Mouse (Mus musculus): ENCODE measurements around the gene Gpr61. TPM values are rescaled to one million over a fixed set of nuclear protein-coding genes. Genes with fewer than 3 reads are reported as not detected.
A peak's percentile ranks its signal among the peaks of the same experiment; 100 is the strongest.

The Gpr61 gene
- total and polyA plus RNA-seq, 3 experiments: 0.27 TPM; not detected in 2

- peak; percentile 70 for TF ChIP-seq SIN3A (IDR thresholded peaks at IDR 0.05; ENCODE audit: low read length)
- TF ChIP-seq MAX (IDR thresholded peaks at IDR 0.05; ENCODE audit: low read length): peak; percentile 80
- TF ChIP-seq ZKSCAN1 (IDR thresholded peaks at IDR 0.05; ENCODE audit: borderline replicate concordance, low read depth, low read length): no peak
- no peak for TF ChIP-seq ZC3H11A (IDR thresholded peaks at IDR 0.05; ENCODE audit: low read depth, low read length)
- no peak for TF ChIP-seq RCOR1 (conservative IDR thresholded peaks at IDR 0.05; ENCODE audit: low read depth, low read length)
- peak; percentile 96 for TF ChIP-seq NELFE (IDR thresholded peaks at IDR 0.05; ENCODE audit: low read depth, low read length)
- no peak for TF ChIP-seq CHD2 (IDR thresholded peaks at IDR 0.05; ENCODE audit: low read length)
- TF ChIP-seq BHLHE40 (IDR thresholded peaks at IDR 0.05; ENCODE audit: low read depth, low read length): no peak
- 0 out of 2 replicates have a peak, but pooled peaks have one; percentile 62 for TF ChIP-seq KAT2A (IDR thresholded peaks at IDR 0.05; ENCODE audit: insufficient replicate concordance, low read length)
- TF ChIP-seq ZMIZ1 (IDR thresholded peaks at IDR 0.05; ENCODE audit: low read depth, low read length): peak; percentile 81
- TF ChIP-seq POLR2AphosphoS2 (IDR thresholded peaks at IDR 0.05; ENCODE audit: low read depth, low read length): peak; percentile 93
- no peak; the same call in 1 of the 2 replicates for TF ChIP-seq ETS1 (conservative IDR thresholded peaks at IDR 0.05; ENCODE audit: low read depth, low read length)
- TF ChIP-seq MYC (IDR thresholded peaks at IDR 0.05; ENCODE audit: low read depth, low read length): peak; percentile 67; the same call in 1 of the 2 replicates
- TF ChIP-seq POLR2A (IDR thresholded peaks at IDR 0.05; ENCODE audit: low read depth, low read length): peak; percentile 99
- TF ChIP-seq HCFC1 (IDR thresholded peaks at IDR 0.05; ENCODE audit: low read depth, low read length): peak; percentile 81
- no peak for TF ChIP-seq PAX5 (IDR thresholded peaks at IDR 0.05; ENCODE audit: low read length)
- TF ChIP-seq TBP (conservative IDR thresholded peaks at IDR 0.05; ENCODE audit: low read depth, low read length): peak; percentile 94
- TF ChIP-seq NRF1 (IDR thresholded peaks at IDR 0.05; ENCODE audit: low read depth, low read length): no peak
Observed at GRCm38 (mm10) chr3:108145534-108146445, 8.9 kb downstream of the Gpr61 start, which contains the start of gene Gnai3 (continued).

- Histone ChIP-seq H3K27ac (ENCODE audit: insufficient read depth, low read depth) (no peak overlapping the region), H3K4me3 (replicated peaks in 1 of 3; ENCODE audit: low read depth in 2 of 3, low read length in 2 of 3, poor library complexity in 1 of 3) (no peak overlapping the region), H3K79me2 (replicated peaks; ENCODE audit: control insufficient read depth, extremely low read depth, insufficient read depth, poor library complexity, severe bottlenecking) (peaks cover 58% of the 10 kb centered on the region), H3K4me1 (ENCODE audit: control insufficient read depth in 1 of 2, insufficient read depth in 2 of 2) (peaks cover 0 to 16% of the 10 kb centered on the region in 2 experiments; a peak in 2 of 4 replicates), H3K36me3 (replicated peaks in 1 of 2; ENCODE audit: control insufficient read depth in 1 of 2, insufficient read depth in 1 of 2, low read length in 1 of 2) (peaks cover 8 to 54% of the 10 kb centered on the region in 2 experiments), H3K4me2 (ENCODE audit: insufficient read depth, low read depth, poor library complexity, severe bottlenecking) (no peak overlapping the region), H3K27me3 (replicated peaks) (no peaks in the 10 kb centered on the region), H3K9me3 (replicated peaks; ENCODE audit: low read length) (no peaks in the 10 kb centered on the region), H3K9ac (ENCODE audit: insufficient read depth, low read depth) (no peak overlapping the region)
- DNase-seq (ENCODE audit: extremely low read depth): no peak
- TF ChIP-seq TCF12 (IDR thresholded peaks at IDR 0.05; ENCODE audit: low read depth, low read length) (no peak), UBTF (IDR thresholded peaks at IDR 0.05; ENCODE audit: low read depth, low read length) (no peak), ETS1 (conservative IDR thresholded peaks at IDR 0.05; ENCODE audit: low read depth, low read length) (no peak), ZNF384 (IDR thresholded peaks at IDR 0.05; ENCODE audit: low read depth, low read length) (no peak), E2F4 (IDR thresholded peaks at IDR 0.05; ENCODE audit: insufficient replicate concordance, low read depth, low read length) (no peak), MAFK (IDR thresholded peaks at IDR 0.05; ENCODE audit: insufficient replicate concordance, low read length) (no peak), IRF4 (IDR thresholded peaks at IDR 0.05; ENCODE audit: low read depth, low read length) (no peak), EP300 (IDR thresholded peaks at IDR 0.05; ENCODE audit: low read length) (no peak)
- dilution Hi-C loops (cut with MboI; ENCODE audit: extremely low pct_ligation_motif_present, extremely low pct_unique_long_range_greater_than_20kb, low sequenced_read_pairs) (no loop called here), in situ Hi-C loops (cut with MboI; ENCODE audit: low pct_ligation_motif_present, low pct_unique_long_range_greater_than_20kb, low sequenced_read_pairs) (loop anchor here (10.0 kb wide), 1 partner anchor 206 kb away; the partner anchor contains the start of gene Gstm7)
Observed at GRCm38 (mm10) chr3:108140786-108141185, 13.9 kb downstream of the Gpr61 start.

Measured in CH12.LX (cell line).